Mouse (Mus musculus) lung, embryonic 14.5 days (tissue): ENCODE measurements around the gene Kalrn. TPM values are rescaled to one million over a fixed set of nuclear protein-coding genes. Genes with fewer than 3 reads are reported as not detected.

Experiments
- ATAC-seq: fragments of 200-750 bp; cut with Nextera tagmentation; 2 replicates; pipeline ENCODE4 v1.8.0; 2017; ENCODE audit warnings: mild to moderate bottlenecking, moderate TSS enrichment, moderate library complexity; ENCODE audit not compliant: insufficient read depth
- DNase-seq: peaks from one replicate; pipeline ENCODE4 v3.0.0-alpha.2; 2015
- H3K27ac ChIP-seq: fragments of 300-500 bp; sonication (generic); 2 replicates; pipeline ENCODE4 v1.5.1; 2014; ENCODE audit warnings: low read depth, mild to moderate bottlenecking, moderate library complexity
- H3K27me3 ChIP-seq: fragments of 300-500 bp; sonication (generic); 2 replicates; pipeline ENCODE4 v1.6.1; 2014; ENCODE audit warnings: low read length, control low read depth; ENCODE audit not compliant: insufficient read depth
- H3K36me3 ChIP-seq: fragments of 300-500 bp; sonication (generic); 2 replicates; pipeline ENCODE4 v1.6.1; 2014; ENCODE audit warnings: control low read depth; ENCODE audit not compliant: insufficient read depth
- H3K4me1 ChIP-seq: fragments of 300-500 bp; sonication (generic); 2 replicates; pipeline ENCODE4 v1.6.1; 2014; ENCODE audit warnings: antibody characterized with exemption, control low read depth; ENCODE audit not compliant: insufficient read depth
- H3K4me2 ChIP-seq: fragments of 300-500 bp; sonication (generic); 2 replicates; pipeline ENCODE4 v1.6.1; 2014; ENCODE audit warnings: mild to moderate bottlenecking
- H3K4me3 ChIP-seq: fragments of 300-500 bp; sonication (generic); 2 replicates; pipeline ENCODE4 v1.5.1; 2014; ENCODE audit warnings: low read depth, low read length
- H3K9ac ChIP-seq: fragments of 300-500 bp; sonication (generic); 2 replicates; pipeline ENCODE4 v1.6.1; 2014
- H3K9me3 ChIP-seq: fragments of 300-500 bp; sonication (generic); 2 replicates; pipeline ENCODE4 v1.6.1; 2016; ENCODE audit warnings: low read depth, low read length, control low read depth
- CTCF ChIP-seq: IDR thresholded peaks from 2 replicates; pipeline ENCODE4 v1.5.1; 2016; ENCODE audit warnings: antibody characterized with exemption, low read depth
- WGBS: fragments of 180-500 bp; shearing (Covaris S2); extraction: QIAGEN DNeasy Blood & Tissue Kit; methylation state at CpG from one replicate; pipeline ENCODE4 v1.1.7; 2014; 5-methylcytosine and 5-hydroxymethylcytosine counted together
- polyA plus RNA-seq: library from polyadenylated mRNA; unstranded; fragments of >200 nt; fragmentation: Nextera tagmentation; extraction: Ambion mirVana; gene quantifications from 2 replicates; pipeline ENCODE4 v1.2.1, GENCODE M21; 2014

Gene Kalrn
- polyA plus RNA-seq, 1 experiment from 2014 or later, result 15.0 TPM

DNA sequence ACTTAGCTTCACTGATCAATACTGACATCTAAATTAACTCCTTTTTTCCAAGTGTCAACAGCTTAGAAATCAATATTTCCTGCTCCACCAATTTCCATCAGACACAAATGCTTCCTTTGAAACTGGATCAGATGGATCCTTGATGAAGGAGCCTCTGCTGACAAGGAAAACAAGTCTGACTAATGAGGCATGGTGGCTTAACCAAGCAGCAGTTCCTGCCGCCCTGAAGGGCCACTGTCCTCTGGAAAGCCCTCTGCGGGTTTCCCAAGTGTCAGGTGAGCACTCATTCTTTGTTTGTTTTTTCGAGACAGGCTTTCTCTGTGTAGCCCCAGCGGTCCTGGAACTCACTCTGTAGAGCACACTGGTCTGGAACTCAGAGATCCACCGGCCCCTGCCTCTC, 341.4 kb downstream of the Kalrn start:
- H3K27ac ChIP-seq, result no peak overlapping the region
- ATAC-seq (no peak), DNase-seq (no peak)
- WGBS, result 23% methylated on average over 5 of the region's 5 CpGs
- H3K4me1 ChIP-seq, result no peaks in the 10 kb centered on the region
- peaks cover 10% of the 10 kb centered on the region for H3K36me3 ChIP-seq
- no peak overlapping the region for H3K4me3 ChIP-seq
- H3K27me3 ChIP-seq, result no peaks in the 10 kb centered on the region
- H3K4me2 ChIP-seq, result no peak overlapping the region
- H3K9ac ChIP-seq, result no peak overlapping the region
- no peak for TF ChIP-seq CTCF
- no peaks in the 10 kb centered on the region for H3K9me3 ChIP-seq

DNA sequence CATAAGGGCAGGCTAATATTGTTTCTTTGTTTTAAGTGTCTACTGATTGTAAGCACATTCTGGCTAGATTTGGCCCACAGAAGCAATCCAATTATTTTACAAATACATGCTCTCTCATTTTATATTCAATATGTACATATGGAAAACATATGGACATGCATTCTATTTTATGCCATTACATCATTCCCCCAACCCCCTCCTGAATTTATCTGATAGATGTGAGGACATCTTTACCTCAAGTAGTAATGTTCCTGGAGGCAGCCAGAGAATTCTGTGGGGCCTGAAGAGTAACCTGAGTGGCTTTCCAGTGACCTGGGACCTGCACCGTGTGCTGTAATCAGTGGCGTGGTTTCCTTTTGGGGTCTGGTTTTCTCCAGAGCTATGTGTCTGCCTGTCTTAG, 342.2 kb downstream of the Kalrn start:
- no peaks in the 10 kb centered on the region for H3K9me3 ChIP-seq
- no peak for ATAC-seq
- no peak overlapping the region for H3K27ac ChIP-seq
- TF ChIP-seq CTCF, result no peak
- WGBS, result 25% methylated on average over 2 of the region's 2 CpGs
- no peak for DNase-seq
- no peaks in the 10 kb centered on the region for H3K4me1 ChIP-seq
- H3K4me3 ChIP-seq, result no peak overlapping the region
- H3K36me3 ChIP-seq, result peaks cover 10% of the 10 kb centered on the region
- no peak overlapping the region for H3K9ac ChIP-seq
- H3K27me3 ChIP-seq, result no peaks in the 10 kb centered on the region
- no peak overlapping the region for H3K4me2 ChIP-seq

DNA sequence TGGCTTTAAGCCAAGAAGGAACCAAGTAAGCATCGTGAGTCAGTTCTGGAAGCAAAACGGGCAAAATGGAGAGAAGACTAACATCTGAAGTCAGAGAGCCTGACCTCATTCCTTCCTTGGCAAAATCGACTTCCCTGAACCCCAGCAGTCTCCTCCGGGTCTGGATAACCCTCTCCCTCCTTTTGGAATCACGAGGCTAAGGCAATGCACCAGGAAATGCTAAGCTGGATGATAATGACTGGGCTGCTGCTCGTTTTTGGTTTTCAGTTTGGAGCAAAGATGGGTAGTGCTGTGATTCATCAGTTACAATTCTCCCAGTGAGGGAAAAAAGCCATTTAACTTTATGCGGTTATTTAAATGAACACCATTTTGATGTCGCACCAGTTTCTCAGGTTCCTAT, 344.0 kb downstream of the Kalrn start:
- H3K27ac ChIP-seq, result no peak overlapping the region
- H3K36me3 ChIP-seq, result peaks cover 6% of the 10 kb centered on the region

DNA sequence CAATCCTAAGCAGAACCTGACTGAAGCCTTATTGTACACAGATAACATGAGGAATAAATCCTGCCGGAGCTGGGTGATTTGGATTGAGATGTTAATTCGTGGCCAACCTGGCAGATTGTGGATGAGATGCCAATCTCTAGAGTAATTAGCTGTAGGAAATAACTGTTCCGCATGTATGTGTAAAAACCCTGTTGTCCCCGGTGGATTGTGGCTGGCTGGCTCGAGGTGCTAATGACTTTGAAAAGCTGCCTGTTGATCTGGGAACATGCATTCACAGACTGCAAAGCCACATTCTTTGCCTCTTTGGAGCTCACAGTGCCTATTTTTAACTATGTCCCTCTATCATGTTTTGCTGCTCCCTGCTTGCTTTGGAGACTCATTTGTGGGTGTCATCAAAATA, 344.7 kb downstream of the Kalrn start:
- Histone ChIP-seq H3K9me3 (no peaks in the 10 kb centered on the region), H3K27me3 (no peaks in the 10 kb centered on the region), H3K4me1 (no peaks in the 10 kb centered on the region), H3K9ac (no peak overlapping the region), H3K36me3 (0 out of 2 replicates have a peak, but pooled peaks cover 7% of the 10 kb centered on the region), H3K4me3 (no peak overlapping the region), H3K4me2 (no peak overlapping the region), H3K27ac (no peak overlapping the region)
- ATAC-seq (no peak), DNase-seq (peak; percentile 31)
- TF ChIP-seq CTCF, result no peak
- 48% methylated on average over 5 of the region's 5 CpGs for WGBS

More for the DNA sequence above, 344.0 kb downstream of the Kalrn start:
- WGBS, result 62% methylated on average over 8 of the region's 8 CpGs
- Histone ChIP-seq H3K4me3 (no peak overlapping the region), H3K4me2 (no peak overlapping the region), H3K9ac (no peak overlapping the region), H3K27me3 (no peaks in the 10 kb centered on the region), H3K4me1 (no peaks in the 10 kb centered on the region), H3K9me3 (no peaks in the 10 kb centered on the region)
- no peak for TF ChIP-seq CTCF
- ATAC-seq (no peak), DNase-seq (peak; percentile 15)

DNA sequence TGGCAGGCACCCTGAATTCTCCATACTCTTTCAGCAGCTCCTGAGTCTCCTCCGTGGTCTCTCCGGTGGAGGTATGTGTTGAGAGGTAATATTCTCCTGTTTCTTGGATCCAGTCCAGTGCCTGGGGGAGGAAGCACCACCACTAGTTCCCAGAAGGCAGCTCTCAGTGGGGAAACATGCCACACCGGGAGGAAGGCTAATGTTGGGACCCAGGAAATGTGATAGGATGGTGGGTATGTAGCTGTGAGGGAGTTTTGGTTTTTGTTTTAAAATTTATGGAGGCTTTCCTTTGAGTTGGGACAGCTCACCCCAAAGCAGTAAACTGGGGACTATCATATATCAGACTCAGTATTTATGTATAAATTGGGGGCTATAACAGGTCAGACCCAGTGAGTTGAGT, 361.2 kb downstream of the Kalrn start:
- no peak overlapping the region for H3K4me3 ChIP-seq
- no peaks in the 10 kb centered on the region for H3K9me3 ChIP-seq
- H3K27ac ChIP-seq, result no peak overlapping the region
- ATAC-seq (no peak), DNase-seq (no peak)
- H3K9ac ChIP-seq, result no peak overlapping the region
- H3K27me3 ChIP-seq, result no peaks in the 10 kb centered on the region
- peaks cover 21% of the 10 kb centered on the region for H3K36me3 ChIP-seq
- WGBS, result 69% methylated on average over 3 of the region's 3 CpGs
- no peak overlapping the region for H3K4me2 ChIP-seq
- no peak for TF ChIP-seq CTCF
- H3K4me1 ChIP-seq, result no peaks in the 10 kb centered on the region

DNA sequence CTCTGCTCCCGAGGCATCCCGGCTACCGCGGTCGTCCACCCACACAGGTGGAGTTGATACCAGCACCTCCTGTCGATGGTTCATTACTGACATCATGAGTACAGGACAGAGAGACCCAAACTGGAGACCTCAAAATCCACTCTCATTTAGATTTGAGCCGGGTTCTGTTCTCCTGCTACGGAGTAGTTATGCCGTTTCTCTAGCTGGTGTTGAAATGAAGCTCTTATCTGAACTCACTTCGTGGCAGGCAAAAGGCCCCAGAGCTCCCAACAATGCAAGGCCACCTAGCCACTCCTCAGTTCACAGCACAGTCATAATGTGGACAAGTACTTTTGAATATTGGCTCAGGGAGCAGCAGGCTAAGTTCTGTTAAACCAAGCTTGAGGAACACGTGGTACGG, 362.1 kb downstream of the Kalrn start:
- Histone ChIP-seq H3K27me3 (no peaks in the 10 kb centered on the region), H3K27ac (no peak overlapping the region), H3K4me1 (no peaks in the 10 kb centered on the region), H3K9me3 (no peaks in the 10 kb centered on the region), H3K36me3 (peaks cover 17% of the 10 kb centered on the region), H3K9ac (no peak overlapping the region), H3K4me3 (no peak overlapping the region), H3K4me2 (no peak overlapping the region)
- 56% methylated on average over 12 of the region's 12 CpGs for WGBS
- DNase-seq (no peak), ATAC-seq (no peak)
- no peak for TF ChIP-seq CTCF

DNA sequence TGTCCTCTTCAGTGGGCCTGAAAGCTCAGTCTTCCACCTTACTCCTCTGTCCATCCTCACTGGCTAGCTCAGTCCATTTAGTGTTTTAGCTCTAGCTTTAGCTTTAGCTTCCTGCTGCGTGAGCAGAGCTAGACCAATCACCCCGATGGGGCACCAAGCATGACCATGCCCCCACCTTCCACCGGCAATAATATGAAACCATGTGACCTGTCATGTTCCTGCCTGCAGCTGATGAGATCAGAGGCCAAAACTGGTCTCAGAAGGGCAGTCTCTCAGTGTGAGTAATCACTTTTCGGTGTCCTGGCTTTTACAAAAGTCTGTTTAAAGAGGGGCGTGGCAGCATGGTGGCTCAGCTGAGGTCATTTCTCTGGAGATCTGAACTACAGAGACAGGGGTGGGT, 364.6 kb downstream of the Kalrn start:
- H3K4me1 ChIP-seq, result no peaks in the 10 kb centered on the region
- H3K4me3 ChIP-seq, result no peak overlapping the region
- DNase-seq (no peak), ATAC-seq (no peak)
- H3K27me3 ChIP-seq, result no peaks in the 10 kb centered on the region
- H3K9me3 ChIP-seq, result no peaks in the 10 kb centered on the region
- no peak for TF ChIP-seq CTCF
- H3K4me2 ChIP-seq, result no peak overlapping the region
- peaks cover 16% of the 10 kb centered on the region for H3K36me3 ChIP-seq
- H3K9ac ChIP-seq, result no peak overlapping the region
- H3K27ac ChIP-seq, result no peak overlapping the region
- WGBS, result 60% methylated on average over 5 of the region's 5 CpGs

DNA sequence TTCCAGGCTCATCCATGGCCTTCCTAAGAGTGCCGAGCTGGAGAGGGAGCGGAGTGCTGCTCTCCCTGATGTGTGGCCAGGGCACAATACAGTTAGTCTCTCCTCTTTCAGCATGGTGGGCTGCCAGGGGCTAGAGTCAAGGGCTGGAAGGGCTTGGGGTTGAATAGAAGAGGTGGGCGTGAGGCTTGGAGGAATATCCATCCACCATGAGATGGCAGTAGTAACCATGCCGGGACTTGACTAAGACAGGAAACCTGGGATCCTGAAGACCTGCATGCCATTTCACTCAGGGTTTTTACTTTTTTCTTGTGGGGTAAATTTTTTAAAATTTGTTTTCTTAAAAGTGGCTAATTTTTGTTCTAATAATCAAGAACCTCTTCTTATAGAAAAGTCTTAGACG, 365.4 kb downstream of the Kalrn start:
- WGBS, result 85% methylated on average over 5 of the region's 5 CpGs
- no peak for ATAC-seq
- peaks cover 20% of the 10 kb centered on the region for H3K36me3 ChIP-seq

More for the DNA sequence above, 365.4 kb downstream of the Kalrn start:
- Histone ChIP-seq H3K9me3 (no peaks in the 10 kb centered on the region), H3K9ac (no peak overlapping the region), H3K27ac (no peak overlapping the region), H3K4me3 (no peak overlapping the region), H3K4me1 (no peaks in the 10 kb centered on the region), H3K27me3 (no peaks in the 10 kb centered on the region), H3K4me2 (no peak overlapping the region)
- peak; percentile 31 for TF ChIP-seq CTCF
- no peak for DNase-seq
